Mouse (Mus musculus) cortical plate, adult 2 months (tissue): Measurements from ENCODE around the gene Olfr974.

ENCODE experiments used
- CTCF ChIP-seq: fragments of 200-500 bp; IDR thresholded peaks from 2 replicates; pipeline ENCODE4 v1.5.1; 2011; ENCODE audit warnings: mild to moderate bottlenecking, control low read depth, low read length; ENCODE audit not compliant: insufficient read depth; ENCODE audit errors: extremely low read depth
- POLR2A ChIP-seq: fragments of 200-500 bp; IDR thresholded peaks from 2 replicates; pipeline ENCODE4 v1.6.1; 2011; ENCODE audit warnings: mild to moderate bottlenecking, low read length, control low read depth; ENCODE audit not compliant: insufficient read depth; ENCODE audit errors: extremely low read depth

- no peak for TF ChIP-seq CTCF
- TF ChIP-seq POLR2A: no peak
Observed at GRCm38 (mm10) chr9:39937201-39937600, at the start of gene Olfr974.
